Mouse (Mus musculus) G1E (cell line): ENCODE data around the gene Zhx3. TPM values are rescaled to one million over a fixed set of nuclear protein-coding genes. Genes with fewer than 3 reads are reported as not detected.

ENCODE experiments used
- ATAC-seq: 2 replicates; pipeline ENCODE4 v1.8.0; 2016; ENCODE audit warnings: mild to moderate bottlenecking; ENCODE audit not compliant: insufficient number of reproducible peaks, poor library complexity, low FRiP score, severe bottlenecking; ENCODE audit errors: extremely low read depth
- DNase-seq: peaks from one replicate; pipeline ENCODE4 v3.0.0; 2012; ENCODE audit warnings: low spot score
- H3K27me3 ChIP-seq: 2 replicates; pipeline ENCODE4 v1.6.1; 2012; ENCODE audit warnings: mild to moderate bottlenecking, low read length, inconsistent platforms; ENCODE audit not compliant: insufficient read depth
- H3K36me3 ChIP-seq: replicated peaks from 2 replicates; pipeline ENCODE3; 2012; ENCODE audit warnings: mild to moderate bottlenecking, inconsistent platforms
- H3K4me1 ChIP-seq: 2 replicates; pipeline ENCODE4 v1.6.1; 2012; ENCODE audit warnings: low read depth, low read length, inconsistent platforms, mixed read lengths; ENCODE audit not compliant: insufficient read depth
- H3K4me3 ChIP-seq: 2 replicates; pipeline ENCODE4 v1.5.1; 2012; ENCODE audit warnings: low read depth, mild to moderate bottlenecking, inconsistent platforms, low read length, moderate library complexity, mixed read lengths
- H3K9me3 ChIP-seq: replicated peaks from 2 replicates; pipeline ENCODE4 v1.6.1; 2012; ENCODE audit warnings: inconsistent platforms
- CTCF ChIP-seq: IDR thresholded peaks from 2 replicates; pipeline ENCODE4 v1.5.1; 2012; ENCODE audit warnings: low read depth, low read length, inconsistent platforms, mixed read lengths
- GATA1 ChIP-seq: IDR thresholded peaks from 2 replicates; pipeline ENCODE4 v1.6.1; 2012; ENCODE audit warnings: borderline replicate concordance, low read length, inconsistent platforms, mixed read lengths
- GATA2 ChIP-seq: IDR thresholded peaks from 2 replicates; pipeline ENCODE4 v1.6.1; 2012; ENCODE audit warnings: low read depth, low read length, inconsistent platforms, borderline replicate concordance
- POLR2AphosphoS5 ChIP-seq: IDR thresholded peaks from 2 replicates; pipeline ENCODE4 v1.6.1; 2012; ENCODE audit warnings: low read depth, low read length, inconsistent platforms; ENCODE audit not compliant: insufficient replicate concordance
- TAL1 ChIP-seq: conservative IDR thresholded peaks from 2 replicates; pipeline ENCODE4 v1.6.1; 2012; ENCODE audit warnings: low read depth, low read length, inconsistent platforms, mixed read lengths
- polyA plus RNA-seq: library from polyadenylated mRNA; stranded (reverse); fragments of >175 nt; gene quantifications from 2 replicates; pipeline ENCODE4 v1.2.3, GENCODE M21; 2012
- total RNA-seq, 2 experiments: library from RNA; stranded (forward) in 1 of 2; stranded (reverse) in 1 of 2; fragments of 200-1000 nt in 1 of 2; fragments of >200 nt in 1 of 2; fragmentation: Nextera tagmentation in 1 of 2; gene quantifications; 2 replicates each; pipeline ENCODE4 v1.2.3; 2014 to 2017

Zhx3 gene
- total and polyA plus RNA-seq, 3 experiments, result 1.7 to 8.4 (median 8.2) TPM

DNA sequence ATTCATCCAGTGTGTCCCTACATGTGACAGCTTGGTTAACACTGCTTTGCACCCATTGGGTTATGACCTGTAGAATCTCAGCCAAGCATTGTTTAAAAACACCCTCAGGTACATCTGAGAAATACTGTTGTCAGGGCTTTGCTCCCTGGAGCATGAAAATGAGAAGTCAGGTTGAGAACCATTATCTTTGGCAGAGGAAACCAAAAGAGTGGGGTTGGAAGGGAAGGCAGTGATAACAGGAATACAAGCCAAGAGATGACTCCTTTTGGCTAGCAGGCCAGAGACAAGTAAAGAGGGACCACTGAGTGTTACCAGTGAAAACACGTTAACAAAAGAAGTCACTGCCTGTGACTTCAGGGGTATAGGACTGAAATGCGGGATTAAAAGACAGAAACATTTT, 108.4 kb downstream of the Zhx3 start:
- Histone ChIP-seq H3K36me3 (peaks cover 34% of the 10 kb centered on the region), H3K4me3 (no peak overlapping the region), H3K4me1 (no peaks in the 10 kb centered on the region), H3K27me3 (no peaks in the 10 kb centered on the region), H3K9me3 (no peaks in the 10 kb centered on the region)
- ATAC-seq, result no peak
- no peak for DNase-seq
- TF ChIP-seq POLR2AphosphoS5 (no peak), GATA2 (no peak), GATA1 (no peak), TAL1 (no peak), CTCF (no peak)

DNA sequence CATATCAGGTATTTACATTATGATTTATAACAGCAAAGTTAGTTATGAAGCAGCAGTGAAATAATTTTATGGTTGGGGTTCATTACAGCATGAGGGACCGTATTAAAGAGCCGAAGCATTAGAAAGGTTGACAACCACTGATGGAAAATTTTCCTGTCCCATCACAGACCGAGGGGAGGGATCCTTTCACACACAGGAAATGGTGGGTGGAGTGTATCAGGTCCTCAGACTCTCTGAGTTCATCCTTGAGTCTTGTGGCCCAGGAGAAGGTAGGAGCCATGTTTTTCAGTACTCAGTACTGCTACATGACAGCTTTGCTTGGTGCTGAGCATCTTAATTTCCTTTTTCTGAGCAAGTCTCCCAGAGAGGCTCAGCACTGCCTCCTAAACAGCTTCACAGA, 109.0 kb downstream of the Zhx3 start:
- DNase-seq, result no peak
- Histone ChIP-seq H3K36me3 (peaks cover 40% of the 10 kb centered on the region), H3K27me3 (no peaks in the 10 kb centered on the region), H3K9me3 (no peaks in the 10 kb centered on the region), H3K4me3 (no peak overlapping the region), H3K4me1 (no peaks in the 10 kb centered on the region)
- TF ChIP-seq GATA1 (no peak), TAL1 (no peak), POLR2AphosphoS5 (no peak), CTCF (no peak), GATA2 (no peak)
- ATAC-seq, result no peak

DNA sequence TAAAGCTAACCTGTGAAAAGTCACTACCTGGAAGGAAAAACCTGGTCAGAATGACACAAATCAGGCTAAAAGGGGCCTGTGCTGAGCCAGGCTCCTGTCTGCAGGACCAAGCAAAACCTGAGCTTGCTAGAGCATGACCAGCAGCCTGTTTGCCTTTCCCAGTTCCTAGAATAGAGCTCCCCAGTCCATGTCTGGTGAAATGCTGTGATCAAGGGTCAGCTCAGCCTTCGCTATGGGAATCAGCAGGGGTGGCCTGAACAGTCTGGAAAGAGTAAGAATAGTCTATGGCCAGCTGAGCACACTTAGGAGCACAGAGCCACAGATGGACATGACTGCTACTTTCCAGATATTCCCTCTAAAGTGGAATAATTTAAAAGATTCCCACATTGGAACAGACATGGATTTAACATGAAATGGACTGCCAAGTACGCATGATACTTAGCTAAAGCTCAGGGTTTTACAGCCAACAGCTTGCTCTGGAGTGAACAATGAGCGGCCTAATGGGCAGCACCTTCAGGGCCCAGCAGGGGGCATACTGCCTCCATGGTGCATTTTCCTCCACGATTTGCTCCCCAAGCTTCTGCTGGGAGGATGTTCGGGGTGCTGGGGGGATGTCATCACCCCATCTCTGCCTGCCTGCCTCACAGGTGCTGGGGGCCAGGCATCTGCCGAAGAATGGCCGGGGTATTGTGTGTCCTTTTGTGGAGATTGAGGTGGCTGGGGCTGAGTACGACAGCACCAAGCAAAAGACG, 112.2 kb downstream of the Zhx3 start:
- TF ChIP-seq POLR2AphosphoS5 (no peak), CTCF (0 out of 2 replicates have a peak, but pooled peaks have one; percentile 7), GATA2 (no peak)
- H3K36me3 ChIP-seq, result peaks cover 69% of the 10 kb centered on the region
- H3K27me3 ChIP-seq, result no peaks in the 10 kb centered on the region
- H3K4me3 ChIP-seq, result no peak overlapping the region
- no peak for DNase-seq
- H3K9me3 ChIP-seq, result no peaks in the 10 kb centered on the region
- no peak; the same call in 1 of the 2 replicates for ATAC-seq
- H3K4me1 ChIP-seq, result no peaks in the 10 kb centered on the region

DNA sequence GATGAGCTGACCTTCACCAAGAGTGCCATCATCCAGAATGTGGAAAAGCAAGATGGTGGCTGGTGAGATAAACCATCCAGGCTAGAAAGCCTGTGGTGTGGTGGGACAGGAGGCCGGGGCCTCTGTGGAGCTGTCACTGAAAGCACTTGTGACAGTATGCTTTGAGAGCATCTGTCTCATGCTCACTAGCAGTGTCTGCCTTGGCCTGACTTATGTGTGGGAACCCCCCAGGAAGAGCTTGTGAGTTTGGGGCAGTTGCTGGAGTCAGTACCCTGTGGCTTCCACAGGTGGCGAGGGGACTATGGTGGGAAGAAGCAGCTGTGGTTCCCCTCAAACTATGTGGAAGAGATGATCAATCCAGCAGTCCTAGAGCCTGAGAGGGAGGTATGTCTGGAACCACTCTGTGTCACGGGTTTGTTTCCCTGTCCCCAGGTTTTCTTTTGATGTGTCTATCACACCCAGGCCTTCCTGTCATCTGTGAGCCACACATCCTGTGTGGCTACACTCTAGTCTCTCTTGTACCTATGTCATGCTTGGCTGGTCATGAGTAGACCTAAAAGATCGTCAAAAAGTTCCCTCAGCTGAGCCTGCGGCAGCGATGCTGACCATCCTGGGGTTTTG, 116.1 kb downstream of the Zhx3 start:
- ATAC-seq (no peak), DNase-seq (no peak)
- Histone ChIP-seq H3K27me3 (no peaks in the 10 kb centered on the region), H3K4me3 (no peak overlapping the region), H3K36me3 (peaks cover 96% of the 10 kb centered on the region), H3K4me1 (no peaks in the 10 kb centered on the region), H3K9me3 (no peaks in the 10 kb centered on the region)
- no peak for TF ChIP-seq TAL1
- TF ChIP-seq CTCF, result no peak
- no peak for TF ChIP-seq GATA1
- TF ChIP-seq POLR2AphosphoS5, result no peak
- no peak for TF ChIP-seq GATA2

DNA sequence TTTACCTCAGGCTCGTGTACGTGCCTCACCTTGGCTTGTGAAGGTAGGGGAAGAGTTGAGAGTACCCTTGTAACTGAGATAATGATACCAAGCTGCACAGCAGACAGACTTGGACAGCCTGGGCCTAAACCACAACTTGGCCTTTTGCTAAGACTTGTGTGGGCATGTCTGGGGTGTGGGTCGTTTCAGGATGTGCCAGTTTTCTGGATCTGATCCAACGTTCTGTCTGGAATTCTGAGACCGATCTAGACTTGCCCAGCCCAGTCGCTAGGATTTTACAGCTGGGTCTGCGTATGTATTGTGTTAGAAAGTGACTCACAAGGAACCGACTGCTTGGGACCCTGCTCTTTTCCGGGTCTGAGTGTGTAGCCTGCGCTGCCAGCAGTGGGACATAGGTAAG, 125.7 kb downstream of the Zhx3 start:
- Histone ChIP-seq H3K36me3 (peaks cover 46% of the 10 kb centered on the region), H3K4me1 (peaks cover 8% of the 10 kb centered on the region), H3K9me3 (no peaks in the 10 kb centered on the region), H3K4me3 (no peak overlapping the region), H3K27me3 (no peaks in the 10 kb centered on the region)
- TF ChIP-seq GATA2 (no peak), GATA1 (no peak), POLR2AphosphoS5 (no peak), CTCF (no peak), TAL1 (no peak)
- DNase-seq (no peak), ATAC-seq (no peak)

DNA sequence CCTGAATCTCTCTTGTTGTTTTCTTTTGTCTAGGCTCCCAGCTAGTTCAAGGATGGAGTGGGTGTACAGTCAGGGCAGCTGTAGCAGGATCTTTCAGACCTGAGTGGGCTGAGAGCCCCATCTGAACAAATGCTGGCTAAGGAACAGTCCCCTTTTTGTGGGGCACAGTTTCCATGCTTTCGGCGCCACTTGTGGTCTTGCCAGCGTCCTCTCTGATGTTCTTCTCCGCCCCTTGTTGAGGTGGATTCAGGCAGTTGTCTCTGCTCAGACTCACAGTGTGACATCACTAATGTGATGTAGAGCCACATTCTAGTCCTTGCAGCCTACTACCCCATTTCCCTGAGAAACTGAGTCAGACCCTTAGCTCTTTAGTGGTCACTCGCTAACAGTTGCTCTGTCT, 126.2 kb downstream of the Zhx3 start:
- H3K4me3 ChIP-seq, result no peak overlapping the region
- ATAC-seq, result no peak
- peaks cover 42% of the 10 kb centered on the region for H3K36me3 ChIP-seq
- H3K4me1 ChIP-seq, result peaks cover 8% of the 10 kb centered on the region
- TF ChIP-seq POLR2AphosphoS5 (no peak), TAL1 (no peak), GATA2 (no peak), GATA1 (no peak), CTCF (no peak)
- no peaks in the 10 kb centered on the region for H3K27me3 ChIP-seq
- no peak for DNase-seq
- H3K9me3 ChIP-seq, result no peaks in the 10 kb centered on the region
